Mouse (Mus musculus) embryonic facial prominence, embryonic 15.5 days (tissue): ENCODE data around the gene Hoxd4. TPM values are rescaled to one million over a fixed set of nuclear protein-coding genes. Genes with fewer than 3 reads are reported as not detected.

Source experiments
- ATAC-seq: fragments of 200-750 bp; cut with Nextera tagmentation; 2 replicates; pipeline ENCODE4 v1.8.0; 2017; ENCODE audit warnings: low read depth, moderate TSS enrichment; ENCODE audit not compliant: insufficient number of reproducible peaks, low FRiP score, low TSS enrichment
- H3K27ac ChIP-seq: fragments of 300-500 bp; sonication (generic); replicated peaks from 2 replicates; pipeline ENCODE4 v1.5.1; 2015; ENCODE audit warnings: mild to moderate bottlenecking, inconsistent platforms
- H3K27me3 ChIP-seq: fragments of 300-500 bp; sonication (generic); 2 replicates; pipeline ENCODE4 v1.6.1; 2015; ENCODE audit warnings: inconsistent platforms
- H3K36me3 ChIP-seq: fragments of 300-500 bp; sonication (generic); 2 replicates; pipeline ENCODE4 v1.6.1; 2015; ENCODE audit warnings: mild to moderate bottlenecking, inconsistent platforms
- H3K4me1 ChIP-seq: fragments of 300-500 bp; sonication (generic); 2 replicates; pipeline ENCODE4 v1.6.1; 2015; ENCODE audit warnings: inconsistent platforms
- H3K4me2 ChIP-seq: fragments of 300-500 bp; sonication (generic); replicated peaks from 2 replicates; pipeline ENCODE4 v1.6.1; 2015; ENCODE audit warnings: mild to moderate bottlenecking, inconsistent platforms
- H3K4me3 ChIP-seq: fragments of 300-500 bp; sonication (generic); replicated peaks from 2 replicates; pipeline ENCODE4 v1.5.1; 2015; ENCODE audit warnings: mild to moderate bottlenecking, inconsistent platforms
- H3K9ac ChIP-seq: fragments of 300-500 bp; sonication (generic); 2 replicates; pipeline ENCODE4 v1.6.1; 2015; ENCODE audit warnings: inconsistent platforms
- H3K9me3 ChIP-seq: fragments of 300-500 bp; sonication (generic); replicated peaks from 2 replicates; pipeline ENCODE4 v1.6.1; 2016; ENCODE audit warnings: inconsistent platforms
- WGBS: fragments of 180-500 bp; shearing (Covaris S2); methylation state at CpG from one replicate; pipeline ENCODE4 v1.1.7; 2015; 5-methylcytosine and 5-hydroxymethylcytosine counted together
- polyA plus RNA-seq: library from polyadenylated mRNA; unstranded; fragments of >200 nt; fragmentation: Nextera tagmentation; extraction: Ambion mirVana; gene quantifications from 2 replicates; pipeline ENCODE4 v1.2.1, GENCODE M21; 2015

Gene Hoxd4
- polyA plus RNA-seq, 1 experiment from 2014 or later, result 0.35 TPM

DNA sequence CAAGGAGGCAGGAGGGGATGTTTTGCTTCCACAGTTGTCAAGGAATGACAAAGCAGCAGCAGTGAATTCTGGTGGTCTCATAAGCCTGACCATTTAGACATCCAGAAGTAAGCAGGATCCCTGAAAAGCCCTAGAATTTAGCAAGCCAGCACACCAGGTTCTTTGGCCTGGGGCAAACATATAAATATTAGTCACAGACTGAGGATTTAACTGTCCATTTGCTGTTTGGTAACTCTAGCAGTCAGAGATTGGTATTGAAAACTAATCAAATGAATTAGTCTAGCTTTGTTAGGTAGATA lies 30.2 kb downstream of the Hoxd4 start:
- no peak overlapping the region for H3K9ac ChIP-seq
- no peak overlapping the region for H3K4me3 ChIP-seq
- no peak for ATAC-seq
- H3K9me3 ChIP-seq, result no peaks in the 10 kb centered on the region
- H3K27ac ChIP-seq, result no peak overlapping the region
- H3K4me2 ChIP-seq, result no peak overlapping the region
- H3K36me3 ChIP-seq, result no peaks in the 10 kb centered on the region
- peaks cover 23% of the 10 kb centered on the region for H3K4me1 ChIP-seq
- peaks cover 97% of the 10 kb centered on the region for H3K27me3 ChIP-seq

DNA sequence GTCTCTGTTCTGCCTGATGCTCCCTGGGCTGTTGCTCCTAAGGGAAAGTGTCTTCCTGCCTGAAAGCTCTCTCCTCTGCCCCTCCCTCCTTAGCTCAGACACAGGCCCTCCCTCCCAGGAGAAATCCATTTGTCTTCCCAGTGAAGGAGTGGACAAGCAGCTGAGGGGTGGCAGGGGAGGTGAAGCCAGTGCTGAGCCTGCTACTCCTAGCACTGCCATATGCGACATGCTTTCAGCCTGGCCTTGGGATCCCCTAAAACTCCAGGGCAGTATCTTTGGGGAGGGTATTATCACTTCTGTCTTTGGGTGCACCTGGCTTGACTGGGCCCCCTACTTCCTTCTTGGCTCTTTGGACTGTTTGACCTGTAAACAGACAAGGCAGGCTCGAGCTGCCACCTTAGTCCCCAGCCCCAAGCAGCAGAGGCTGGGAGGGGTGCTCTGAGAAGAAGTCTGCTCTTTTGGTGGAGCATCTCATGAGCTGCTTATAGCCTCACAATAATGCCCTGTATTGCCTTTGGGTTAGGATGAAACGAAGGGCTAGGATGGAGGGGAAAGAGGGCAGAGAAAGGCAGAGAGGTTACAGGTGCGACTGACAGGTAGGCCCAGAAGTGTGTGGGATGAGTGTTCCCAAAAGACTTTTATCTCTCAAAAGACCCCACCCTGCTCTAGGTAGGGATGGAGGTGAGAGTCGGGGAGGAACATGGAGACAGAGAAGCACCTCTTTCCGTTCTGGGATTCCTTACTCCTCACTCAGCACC lies 34.0 kb downstream of the Hoxd4 start:
- no peak for ATAC-seq
- H3K27me3 ChIP-seq, result peaks cover 96% of the 10 kb centered on the region
- no peaks in the 10 kb centered on the region for H3K36me3 ChIP-seq
- H3K9me3 ChIP-seq, result no peaks in the 10 kb centered on the region
- H3K4me1 ChIP-seq, result peaks cover 21% of the 10 kb centered on the region
- H3K9ac ChIP-seq, result no peak overlapping the region
- H3K4me2 ChIP-seq, result no peak overlapping the region
- no peak overlapping the region for H3K27ac ChIP-seq
- 0 out of 2 replicates have a peak overlapping the region, but pooled peaks have one; percentile 19 for H3K4me3 ChIP-seq
- 9% methylated on average over 6 of the region's 6 CpGs for WGBS

DNA sequence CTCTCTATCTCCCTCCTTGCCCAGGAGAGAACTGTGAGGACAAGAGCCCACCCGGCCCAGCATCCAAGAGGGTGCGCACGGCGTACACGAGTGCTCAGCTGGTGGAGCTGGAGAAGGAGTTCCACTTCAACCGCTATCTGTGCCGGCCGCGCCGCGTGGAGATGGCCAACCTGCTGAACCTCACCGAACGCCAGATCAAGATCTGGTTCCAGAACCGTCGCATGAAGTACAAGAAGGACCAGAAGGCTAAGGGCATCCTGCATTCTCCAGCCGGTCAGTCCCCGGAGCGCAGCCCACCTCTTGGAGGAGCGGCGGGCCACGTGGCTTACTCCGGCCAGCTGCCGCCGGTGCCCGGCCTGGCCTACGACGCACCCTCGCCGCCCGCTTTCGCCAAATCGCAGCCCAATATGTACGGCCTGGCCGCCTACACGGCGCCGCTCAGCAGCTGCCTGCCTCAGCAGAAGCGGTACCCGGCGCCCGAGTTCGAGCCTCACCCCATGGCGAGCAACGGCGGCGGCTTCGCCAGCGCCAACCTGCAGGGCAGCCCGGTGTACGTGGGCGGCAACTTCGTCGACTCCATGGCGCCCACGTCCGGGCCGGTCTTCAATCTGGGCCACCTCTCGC lies 34.7 kb downstream of the Hoxd4 start:
- Histone ChIP-seq H3K4me2 (no peak overlapping the region; the same call in 1 of the 2 replicates), H3K9me3 (no peaks in the 10 kb centered on the region), H3K27me3 (peaks cover 97% of the 10 kb centered on the region), H3K27ac (no peak overlapping the region), H3K9ac (no peak overlapping the region), H3K36me3 (no peaks in the 10 kb centered on the region), H3K4me3 (peak overlapping the region; percentile 19), H3K4me1 (peaks cover 21% of the 10 kb centered on the region)
- no peak for ATAC-seq
- WGBS, result 6% methylated on average over 58 of the region's 58 CpGs

DNA sequence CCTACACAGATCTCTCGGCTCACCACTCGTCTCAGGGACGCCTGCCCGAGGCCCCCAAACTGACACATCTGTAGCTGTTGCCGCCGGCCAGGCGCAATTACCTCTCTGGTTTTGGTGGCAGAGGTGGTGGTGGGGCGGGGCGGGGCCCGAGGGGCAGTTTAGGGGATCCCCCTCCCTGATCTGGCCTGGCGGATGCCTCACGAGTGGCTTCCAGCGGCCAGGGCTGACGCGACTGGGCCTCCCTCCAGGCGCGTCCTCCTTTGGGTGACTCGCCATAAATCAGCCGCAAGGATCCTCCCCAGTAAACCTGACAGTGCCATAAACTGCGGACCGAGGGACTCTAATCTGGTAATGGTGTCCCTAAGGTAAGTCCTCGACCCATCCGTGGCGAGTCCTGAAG lies 35.3 kb downstream of the Hoxd4 start:
- 0 out of 2 replicates have a peak overlapping the region, but pooled peaks have one; percentile 19 for H3K4me3 ChIP-seq
- no peaks in the 10 kb centered on the region for H3K9me3 ChIP-seq
- H3K27ac ChIP-seq, result no peak overlapping the region
- peaks cover 97% of the 10 kb centered on the region for H3K27me3 ChIP-seq
- ATAC-seq, result no peak
- H3K4me1 ChIP-seq, result peaks cover 21% of the 10 kb centered on the region
- H3K36me3 ChIP-seq, result no peaks in the 10 kb centered on the region
- no peak overlapping the region; the same call in 1 of the 2 replicates for H3K4me2 ChIP-seq
- 12% methylated on average over 24 of the region's 24 CpGs for WGBS
- no peak overlapping the region for H3K9ac ChIP-seq

DNA sequence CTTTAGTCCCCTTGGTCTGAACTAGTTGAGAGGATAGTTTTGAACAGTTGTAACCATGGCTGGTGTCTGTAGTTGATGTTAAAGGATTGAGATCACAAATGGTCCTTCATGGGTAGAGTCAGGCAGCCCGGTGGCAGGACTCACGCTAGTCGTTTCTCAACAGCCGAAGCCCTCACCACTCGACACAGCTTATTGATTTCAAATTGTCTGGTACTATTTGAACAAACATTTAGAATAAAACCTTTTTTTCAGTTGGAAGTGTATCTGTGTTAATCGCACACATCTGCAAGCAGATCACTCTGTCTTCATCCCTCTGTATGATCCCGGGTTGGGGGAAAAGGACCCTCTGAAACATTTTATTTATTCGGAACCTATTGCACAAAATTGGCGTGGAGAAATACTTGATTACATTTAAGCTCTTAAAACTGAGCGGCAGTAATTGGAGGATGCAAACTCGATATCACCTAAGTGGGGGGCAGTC lies 36.0 kb downstream of the Hoxd4 start:
- H3K27ac ChIP-seq, result no peak overlapping the region
- no peak for ATAC-seq
- no peak overlapping the region for H3K9ac ChIP-seq
- H3K4me2 ChIP-seq, result no peak overlapping the region
- H3K4me1 ChIP-seq, result peaks cover 24% of the 10 kb centered on the region
- no peaks in the 10 kb centered on the region for H3K9me3 ChIP-seq
- H3K36me3 ChIP-seq, result no peaks in the 10 kb centered on the region
- peaks cover 97% of the 10 kb centered on the region for H3K27me3 ChIP-seq
- 13% methylated on average over 11 of the region's 11 CpGs for WGBS
- no peak overlapping the region for H3K4me3 ChIP-seq

DNA sequence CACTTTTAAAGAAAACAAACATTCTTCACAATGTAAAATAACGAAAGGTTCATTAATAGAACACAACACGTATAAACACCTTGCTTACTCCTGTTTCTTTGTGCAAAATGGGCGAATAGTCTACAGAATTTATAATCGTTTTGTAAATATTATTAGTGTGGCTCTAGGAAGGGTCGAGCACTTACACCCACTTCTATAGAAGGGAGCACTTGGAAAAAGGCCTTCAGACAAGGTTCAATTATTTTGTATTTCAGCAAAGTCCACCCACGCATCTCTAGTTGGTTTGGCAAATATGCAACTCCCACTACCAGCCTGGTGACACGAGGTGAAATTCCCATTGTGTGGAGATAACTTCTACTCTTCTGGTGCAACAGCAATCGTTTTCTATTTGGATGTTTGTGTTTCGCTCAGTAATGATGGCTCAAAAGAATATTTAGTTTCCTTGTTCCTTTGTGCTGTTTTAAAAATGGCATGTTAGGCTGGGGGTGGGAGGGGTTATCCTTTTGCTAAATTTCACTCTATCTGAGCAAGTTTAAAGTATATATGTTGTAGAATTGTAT lies 36.8 kb downstream of the Hoxd4 start:
- Histone ChIP-seq H3K9me3 (no peaks in the 10 kb centered on the region), H3K9ac (no peak overlapping the region), H3K27ac (no peak overlapping the region), H3K4me2 (no peak overlapping the region), H3K4me3 (no peak overlapping the region), H3K4me1 (peaks cover 31% of the 10 kb centered on the region), H3K36me3 (no peaks in the 10 kb centered on the region), H3K27me3 (peaks cover 99% of the 10 kb centered on the region)
- ATAC-seq, result no peak
- WGBS, result 12% methylated on average over 9 of the region's 9 CpGs

DNA sequence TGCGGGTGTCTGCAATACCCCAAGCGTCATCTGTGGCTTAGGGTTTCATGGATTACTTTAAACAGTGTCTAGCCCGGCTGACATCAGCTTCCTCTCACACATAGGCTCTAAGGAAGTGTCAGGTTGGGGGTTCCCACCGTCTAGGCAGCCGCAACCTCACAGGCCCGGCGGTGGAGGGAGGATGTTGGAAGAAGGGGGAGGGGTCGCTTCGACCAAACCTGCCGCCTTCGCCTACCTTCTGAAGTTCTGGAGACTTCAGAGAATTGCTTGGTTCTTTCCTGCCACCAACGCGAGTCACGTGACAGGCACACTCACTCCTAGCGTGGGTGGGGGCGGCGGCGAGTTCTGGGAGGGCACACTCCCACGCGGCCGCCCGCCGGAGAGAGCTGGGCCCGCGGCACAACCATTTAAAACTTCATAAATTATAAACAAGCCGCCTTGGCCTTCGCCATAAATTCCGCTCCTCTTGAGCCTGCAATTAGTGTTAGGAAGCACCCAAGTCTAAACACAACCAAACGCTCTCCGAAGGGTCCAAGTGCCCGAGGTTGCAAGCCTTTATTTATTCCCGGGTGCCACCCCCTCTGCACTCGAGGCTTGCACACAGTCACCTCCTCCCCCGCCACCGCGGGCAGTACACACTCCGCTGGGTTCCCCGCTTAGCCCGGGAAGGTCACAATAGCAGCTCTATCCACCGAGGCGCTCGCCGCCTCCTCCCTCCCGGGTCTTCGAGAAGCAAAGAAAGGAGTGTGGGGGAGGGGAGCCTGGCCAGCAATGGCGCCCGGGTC lies 37.8 kb downstream of the Hoxd4 start:
- Histone ChIP-seq H3K9ac (no peak overlapping the region), H3K4me2 (peak overlapping the region; percentile 45), H3K4me1 (peaks cover 31% of the 10 kb centered on the region), H3K27ac (no peak overlapping the region), H3K36me3 (no peaks in the 10 kb centered on the region), H3K9me3 (no peaks in the 10 kb centered on the region), H3K27me3 (peaks cover 99% of the 10 kb centered on the region), H3K4me3 (peak overlapping the region; percentile 31)
- no peak; the same call in 1 of the 2 replicates for ATAC-seq
- under 1% methylated on average over 47 of the region's 47 CpGs for WGBS

DNA sequence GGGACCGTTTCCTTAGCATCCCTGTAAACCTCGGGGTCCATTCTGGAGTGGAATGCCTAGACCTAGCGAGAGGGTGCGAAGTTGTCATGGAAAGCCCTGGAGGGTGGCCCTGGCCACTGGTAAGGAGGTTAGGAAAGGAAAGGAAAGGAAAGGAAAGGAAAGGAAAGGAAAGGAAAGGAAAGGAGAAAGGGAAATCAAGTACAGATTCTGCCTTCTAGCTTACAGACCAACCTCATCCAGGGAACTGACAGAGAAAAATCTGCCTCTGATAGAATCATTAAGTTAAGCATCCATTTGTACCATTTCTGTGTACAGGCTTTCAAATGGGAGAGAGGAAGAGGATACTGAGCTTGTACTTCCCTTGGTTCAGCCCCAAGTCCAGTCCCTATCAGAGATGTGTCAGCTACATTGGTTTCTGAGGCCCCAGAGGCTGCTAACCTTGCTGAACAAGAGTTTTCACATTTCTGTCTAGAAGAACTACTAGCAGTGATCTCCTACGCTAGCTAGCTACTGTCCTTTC lies 39.1 kb downstream of the Hoxd4 start:
- Histone ChIP-seq H3K4me1 (peaks cover 31% of the 10 kb centered on the region), H3K4me3 (no peak overlapping the region), H3K36me3 (no peaks in the 10 kb centered on the region), H3K27ac (no peak overlapping the region), H3K9ac (no peak overlapping the region), H3K4me2 (no peak overlapping the region), H3K27me3 (peaks cover 97% of the 10 kb centered on the region), H3K9me3 (no peaks in the 10 kb centered on the region)
- WGBS, result 24% methylated on average over 5 of the region's 5 CpGs
- ATAC-seq, result no peak

DNA sequence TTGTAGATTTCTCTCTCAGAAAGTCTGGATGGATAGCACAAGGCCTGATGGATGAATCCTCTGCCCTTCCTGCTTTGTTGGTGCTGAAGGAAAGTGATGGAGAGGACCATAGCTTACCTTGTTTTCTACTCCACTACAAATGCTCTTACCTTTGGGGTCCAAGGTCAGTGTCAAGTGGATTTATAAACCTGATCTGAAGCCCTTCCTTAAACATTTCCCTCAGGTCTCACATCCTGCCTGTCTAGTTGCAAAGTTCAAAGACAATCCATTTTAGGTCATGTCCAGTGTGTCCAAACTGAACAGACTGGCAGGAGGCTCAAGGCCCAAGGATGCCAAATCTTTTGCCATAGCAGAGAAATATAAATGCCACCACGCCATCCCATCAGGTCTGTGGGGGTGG lies 40.1 kb downstream of the Hoxd4 start:
- no peaks in the 10 kb centered on the region for H3K36me3 ChIP-seq
- peaks cover 23% of the 10 kb centered on the region for H3K4me1 ChIP-seq
- WGBS, result 67% methylated on average over 1 of the region's 1 CpGs
- no peak overlapping the region for H3K9ac ChIP-seq
- peaks cover 97% of the 10 kb centered on the region for H3K27me3 ChIP-seq
- ATAC-seq, result no peak
- no peaks in the 10 kb centered on the region for H3K9me3 ChIP-seq
- no peak overlapping the region for H3K4me2 ChIP-seq
- H3K4me3 ChIP-seq, result no peak overlapping the region
- H3K27ac ChIP-seq, result no peak overlapping the region

DNA sequence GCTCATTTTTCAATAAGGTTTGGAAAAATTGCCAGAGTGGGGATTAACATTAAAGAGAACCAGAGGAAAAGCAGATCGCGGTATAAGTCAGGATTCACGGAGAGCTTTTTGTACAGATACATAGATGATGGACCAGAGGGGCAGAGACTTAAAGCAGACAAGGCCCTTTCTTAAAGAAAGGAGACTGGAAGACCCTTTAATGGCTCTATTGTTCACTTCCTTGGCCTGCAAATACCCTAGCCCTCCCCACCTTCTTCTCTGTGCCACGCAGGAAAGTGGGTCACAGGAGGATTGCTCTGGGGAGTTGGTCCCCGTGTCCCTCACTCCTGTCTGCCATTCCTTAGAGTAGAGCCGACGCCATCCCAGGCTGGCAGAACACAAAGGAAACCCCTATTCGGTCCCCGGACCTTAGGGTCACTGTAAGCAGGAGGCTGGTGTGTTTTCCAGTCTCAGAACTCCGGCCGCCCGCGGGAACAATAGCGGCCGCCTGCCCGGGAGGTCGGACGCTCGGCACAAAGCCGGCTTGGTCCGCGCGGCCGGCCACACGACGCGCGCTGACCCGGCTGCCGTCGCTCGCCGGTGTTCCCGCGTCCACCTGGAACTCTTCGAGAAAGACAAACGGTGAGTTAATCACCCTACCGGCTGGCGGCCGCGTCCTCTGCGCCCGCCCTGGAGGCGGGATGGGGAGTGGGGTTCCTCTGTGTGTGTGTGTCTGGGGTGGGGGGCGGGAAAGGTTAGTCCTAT lies 40.9 kb downstream of the Hoxd4 start:
- peak overlapping the region; percentile 6; the same call in 1 of the 2 replicates for H3K9ac ChIP-seq
- H3K4me1 ChIP-seq, result peaks cover 21% of the 10 kb centered on the region
- peak overlapping the region; percentile 35 for H3K4me3 ChIP-seq
- H3K9me3 ChIP-seq, result no peaks in the 10 kb centered on the region
- ATAC-seq, result no peak
- H3K4me2 ChIP-seq, result peak overlapping the region; percentile 57
- H3K27me3 ChIP-seq, result peaks cover 95% of the 10 kb centered on the region
- H3K27ac ChIP-seq, result no peak overlapping the region
- WGBS, result 2% methylated on average over 45 of the region's 45 CpGs
- no peaks in the 10 kb centered on the region for H3K36me3 ChIP-seq
